Mouse (Mus musculus): Measurements from ENCODE around the gene Cmtm6. TPM values are rescaled to one million over a fixed set of nuclear protein-coding genes. Genes with fewer than 3 reads are reported as not detected.
"Not testable (repeated sequence)": the region's sequence is repeated elsewhere in the genome, so short reads cannot be mapped to it uniquely, and the experiment has no call there.

Cmtm6 gene
- polyA plus RNA-seq, 1 experiment from 2014 or later, result 71.8 TPM

DNA sequence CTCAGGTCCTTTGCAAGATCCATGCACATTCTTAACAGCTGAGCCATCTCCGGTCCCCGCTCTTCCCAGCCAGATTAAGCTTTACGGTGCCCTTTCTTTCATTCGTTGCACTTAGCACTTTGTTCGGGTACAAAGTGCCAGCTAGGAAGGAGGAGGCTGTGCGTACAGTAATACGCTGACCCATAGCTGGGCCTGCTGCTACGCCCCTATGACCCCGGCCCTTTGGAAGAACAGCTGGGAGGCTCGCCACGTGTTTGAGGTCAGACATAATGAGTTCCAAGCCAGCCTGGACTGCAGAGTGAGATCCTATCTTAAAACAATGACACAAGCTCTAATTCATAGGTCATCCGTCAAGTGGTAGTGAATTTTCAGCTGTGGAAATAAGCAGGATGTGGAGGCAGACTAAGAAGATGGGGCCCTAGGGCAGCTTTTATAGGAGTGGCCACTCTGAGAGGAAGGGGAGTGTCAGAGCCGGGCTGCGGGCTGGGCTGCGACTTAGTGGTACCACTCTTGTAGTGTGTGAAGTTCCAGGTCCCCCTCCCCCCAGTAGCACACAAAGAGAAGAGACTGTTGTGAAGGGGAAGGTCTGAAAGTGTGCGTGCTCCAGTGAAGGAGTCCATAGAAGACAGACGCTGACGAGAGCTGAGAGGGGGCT is 14.1 kb upstream of the Cmtm6 start:
- Histone ChIP-seq H3K4me3 (replicated peaks; ENCODE audit: low read length) (no peak overlapping the region), H3K9ac (ENCODE audit: low read length) (no peak overlapping the region), H3K4me1 (ENCODE audit: control insufficient read depth, insufficient read depth, low read length) (no peaks in the 10 kb centered on the region), H3K27me3 (ENCODE audit: control insufficient read depth, insufficient read depth, low read length) (no peaks in the 10 kb centered on the region), H3K4me2 (ENCODE audit: low read depth, low read length) (no peak overlapping the region), H3K36me3 (ENCODE audit: control insufficient read depth, insufficient read depth, low read length) (peaks cover 27% of the 10 kb centered on the region; the same call in 1 of the 2 replicates), H3K27ac (ENCODE audit: low read length) (no peak overlapping the region), H3K9me3 (replicated peaks; ENCODE audit: control insufficient read depth, low read length) (no peaks in the 10 kb centered on the region)
- WGBS, result 57% methylated on average over 18 of the region's 18 CpGs
- ATAC-seq (ENCODE audit: insufficient read depth, low FRiP score), result peak; percentile 25

DNA sequence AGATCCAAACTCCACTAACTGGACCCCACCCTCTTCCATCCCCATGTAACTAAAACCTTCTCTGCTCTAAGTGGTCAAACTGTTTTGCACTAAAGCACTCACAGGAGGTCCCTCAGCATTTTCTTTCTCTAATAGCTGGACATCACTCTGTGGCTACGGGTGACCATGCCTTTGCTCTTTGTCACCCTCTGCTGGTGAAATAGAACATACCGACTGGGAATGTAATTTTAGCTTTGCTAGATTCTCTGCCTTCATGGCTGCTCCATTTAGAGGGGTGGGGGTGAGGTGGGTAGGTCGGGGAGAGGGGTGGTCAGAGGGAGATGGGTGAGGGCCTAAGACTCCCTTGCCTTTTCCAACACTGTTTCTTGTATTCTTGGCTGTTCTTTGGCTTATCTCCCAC is 3.6 kb upstream of the Cmtm6 start:
- H3K4me1 ChIP-seq (ENCODE audit: control insufficient read depth, insufficient read depth, low read length), result peaks cover 8% of the 10 kb centered on the region
- 4% methylated on average over 3 of the region's 3 CpGs for WGBS
- H3K4me2 ChIP-seq (ENCODE audit: low read depth, low read length), result no peak overlapping the region
- ATAC-seq (ENCODE audit: insufficient read depth, low FRiP score), result no peak
- no peak overlapping the region for H3K4me3 ChIP-seq (replicated peaks; ENCODE audit: low read length)
- H3K27me3 ChIP-seq (ENCODE audit: control insufficient read depth, insufficient read depth, low read length), result no peaks in the 10 kb centered on the region
- H3K9me3 ChIP-seq (replicated peaks; ENCODE audit: control insufficient read depth, low read length), result no peaks in the 10 kb centered on the region
- H3K27ac ChIP-seq (ENCODE audit: low read length), result no peak overlapping the region
- H3K36me3 ChIP-seq (ENCODE audit: control insufficient read depth, insufficient read depth, low read length), result peaks cover 13% of the 10 kb centered on the region; the same call in 1 of the 2 replicates
- no peak overlapping the region for H3K9ac ChIP-seq (ENCODE audit: low read length)

DNA sequence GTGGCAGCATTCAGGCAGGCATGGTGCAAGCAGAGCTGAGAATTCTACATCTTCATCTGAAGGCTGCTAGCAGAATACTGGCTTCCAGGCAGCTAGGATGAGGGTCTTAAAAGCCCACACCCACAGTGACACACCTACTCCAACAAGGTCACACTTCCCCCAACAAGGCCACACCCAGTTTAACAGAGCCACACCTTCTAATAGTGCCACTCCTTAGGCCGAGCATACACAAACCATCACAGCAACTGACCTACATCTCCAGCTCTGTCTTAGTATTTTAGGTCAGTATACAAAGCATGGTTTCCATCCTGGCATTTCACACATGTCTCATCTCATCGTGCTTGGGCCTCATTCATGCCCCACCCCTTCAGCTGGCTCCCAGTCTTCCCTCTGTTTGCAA is 2.5 kb upstream of the Cmtm6 start:
- H3K4me3 ChIP-seq (replicated peaks; ENCODE audit: low read length); H3K9me3 ChIP-seq (replicated peaks; ENCODE audit: control insufficient read depth, low read length); H3K27ac ChIP-seq (ENCODE audit: low read length); H3K9ac ChIP-seq (ENCODE audit: low read length); ATAC-seq (ENCODE audit: insufficient read depth, low FRiP score); H3K4me2 ChIP-seq (ENCODE audit: low read depth, low read length); H3K27me3 ChIP-seq (ENCODE audit: control insufficient read depth, insufficient read depth, low read length); H3K36me3 ChIP-seq (ENCODE audit: control insufficient read depth, insufficient read depth, low read length): not testable (repeated sequence)
- H3K4me1 ChIP-seq (ENCODE audit: control insufficient read depth, insufficient read depth, low read length), result peaks cover 18% of the 10 kb centered on the region
- 26% methylated on average over 2 of the region's 2 CpGs for WGBS

DNA sequence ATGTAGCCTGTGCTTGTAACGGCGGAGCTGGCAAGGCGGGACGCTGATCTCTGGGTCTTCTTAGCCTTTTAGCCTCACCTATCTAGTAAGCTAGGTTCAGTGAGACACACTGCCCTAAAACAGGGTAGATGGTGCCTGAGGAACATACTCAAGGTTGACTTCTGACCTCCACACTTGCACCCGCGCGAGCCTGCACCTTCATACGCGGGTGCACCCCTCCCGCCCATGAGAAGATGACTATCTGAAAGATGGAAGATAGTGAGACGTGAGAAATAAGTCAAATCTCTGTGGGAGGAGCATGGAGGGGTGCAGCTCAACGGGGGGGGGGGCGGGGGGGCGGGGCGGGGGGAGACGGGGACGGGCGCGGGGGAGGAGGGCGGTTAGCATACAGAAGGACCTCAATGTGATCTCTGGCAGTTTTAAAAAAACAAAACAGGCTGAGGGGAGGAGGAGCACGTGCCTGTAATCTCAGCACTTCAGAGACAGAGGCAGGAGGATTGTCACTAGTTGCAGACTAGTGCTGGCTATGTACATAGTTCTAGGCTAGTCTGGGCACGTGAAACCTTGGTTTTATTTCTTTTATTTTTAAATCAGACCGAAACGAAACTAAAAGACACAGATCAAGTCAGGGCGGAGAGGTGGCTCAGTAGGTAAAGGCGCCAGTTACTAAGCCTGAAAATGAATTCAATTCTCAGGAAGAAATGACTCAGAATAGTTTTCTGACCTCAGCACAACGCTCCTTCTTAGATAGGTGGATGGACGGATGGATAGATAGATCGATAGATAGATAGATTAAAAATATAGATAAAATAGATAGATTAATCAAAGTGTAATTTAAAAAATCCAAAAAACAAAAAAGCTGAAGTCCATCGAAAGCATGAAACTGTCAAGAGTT is 758 bp upstream of the Cmtm6 start:
- peak overlapping the region; percentile 39; the same call in 1 of the 2 replicates for H3K27ac ChIP-seq (ENCODE audit: low read length)
- no peaks in the 10 kb centered on the region for H3K27me3 ChIP-seq (ENCODE audit: control insufficient read depth, insufficient read depth, low read length)
- 26% methylated on average over 28 of the region's 30 CpGs for WGBS

DNA sequence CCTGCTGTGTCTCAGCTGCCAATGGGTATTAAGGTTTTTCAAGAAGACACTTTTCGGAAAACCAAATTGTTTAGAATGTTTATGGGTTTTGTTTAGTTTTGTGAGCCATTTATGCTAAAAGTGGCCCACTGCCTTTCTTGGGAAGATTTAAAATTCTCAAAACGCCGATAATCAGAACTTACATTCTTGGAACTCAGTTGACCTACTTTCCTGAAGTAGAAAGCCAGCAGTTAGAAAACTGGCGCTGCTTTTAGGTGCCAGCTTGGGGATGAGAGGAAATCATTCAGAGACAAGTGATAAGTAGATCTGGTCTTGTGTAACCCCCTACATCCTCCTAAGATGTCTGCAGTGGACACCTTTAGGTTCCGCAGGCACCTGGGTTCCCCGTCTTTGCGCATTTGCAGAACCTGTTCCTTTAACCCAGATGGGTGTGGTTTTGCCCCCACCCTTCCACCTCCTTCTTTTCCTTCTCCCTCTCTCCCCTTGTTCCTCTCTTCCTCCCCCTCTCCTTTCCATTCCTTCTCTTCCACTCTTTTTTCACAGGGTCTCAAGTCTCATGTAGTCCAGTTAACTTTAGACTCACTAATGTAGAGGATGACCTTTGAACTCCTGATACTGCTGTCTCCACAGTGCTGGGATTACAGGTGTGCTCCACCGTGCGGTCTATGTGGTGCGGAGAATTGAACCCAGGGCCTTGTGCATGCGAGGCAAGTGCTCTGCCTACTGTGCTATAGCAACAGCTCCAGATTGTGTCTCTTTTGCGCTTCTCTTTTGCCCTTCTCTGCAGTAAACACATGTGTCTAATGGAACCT is 1.2 kb downstream of the Cmtm6 start:
- H3K27ac ChIP-seq (ENCODE audit: low read length), result peak overlapping the region; percentile 96
- ATAC-seq (ENCODE audit: insufficient read depth, low FRiP score), result no peak
- no peaks in the 10 kb centered on the region for H3K9me3 ChIP-seq (replicated peaks; ENCODE audit: control insufficient read depth, low read length)
- no peaks in the 10 kb centered on the region for H3K36me3 ChIP-seq (ENCODE audit: control insufficient read depth, insufficient read depth, low read length)
- H3K4me3 ChIP-seq (replicated peaks; ENCODE audit: low read length), result peak overlapping the region; percentile 84
- peak overlapping the region; percentile 84 for H3K4me2 ChIP-seq (ENCODE audit: low read depth, low read length)
- WGBS, result 52% methylated on average over 12 of the region's 12 CpGs
- peak overlapping the region; percentile 93 for H3K9ac ChIP-seq (ENCODE audit: low read length)
- H3K27me3 ChIP-seq (ENCODE audit: control insufficient read depth, insufficient read depth, low read length), result no peaks in the 10 kb centered on the region
- peaks cover 32% of the 10 kb centered on the region for H3K4me1 ChIP-seq (ENCODE audit: control insufficient read depth, insufficient read depth, low read length)

More for the DNA sequence above, 758 bp upstream of the Cmtm6 start:
- ATAC-seq (ENCODE audit: insufficient read depth, low FRiP score), result no peak
- H3K9me3 ChIP-seq (replicated peaks; ENCODE audit: control insufficient read depth, low read length), result no peaks in the 10 kb centered on the region
- peak overlapping the region; percentile 84 for H3K4me2 ChIP-seq (ENCODE audit: low read depth, low read length)
- H3K36me3 ChIP-seq (ENCODE audit: control insufficient read depth, insufficient read depth, low read length), result peaks cover 2% of the 10 kb centered on the region; the same call in 1 of the 2 replicates
- H3K9ac ChIP-seq (ENCODE audit: low read length), result peak overlapping the region; percentile 24; the same call in 1 of the 2 replicates
- H3K4me1 ChIP-seq (ENCODE audit: control insufficient read depth, insufficient read depth, low read length), result peaks cover 22% of the 10 kb centered on the region
- peak overlapping the region; percentile 84 for H3K4me3 ChIP-seq (replicated peaks; ENCODE audit: low read length)

DNA sequence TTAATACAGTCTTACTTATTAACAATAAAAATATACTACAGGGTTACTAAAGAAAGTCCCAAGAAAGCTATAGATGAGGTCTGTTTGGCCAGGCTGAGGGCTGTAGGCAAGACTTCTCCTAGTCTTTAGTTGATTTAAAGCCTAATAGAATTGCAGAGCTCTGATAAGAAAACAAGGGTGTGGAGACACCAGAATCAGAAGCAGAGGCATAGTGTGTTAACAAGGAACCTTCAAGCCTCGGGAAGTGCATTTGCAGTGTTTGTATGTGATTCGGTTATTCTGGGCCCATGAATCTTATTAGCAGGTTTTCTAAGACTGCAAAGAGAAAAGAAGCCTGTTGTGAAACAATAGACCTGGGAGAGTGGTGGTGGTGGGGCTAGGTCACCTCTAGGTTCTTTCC is 2.3 kb downstream of the Cmtm6 start:
- H3K27me3 ChIP-seq (ENCODE audit: control insufficient read depth, insufficient read depth, low read length), result no peaks in the 10 kb centered on the region
- H3K27ac ChIP-seq (ENCODE audit: low read length), result no peak overlapping the region
- no peak overlapping the region for H3K4me3 ChIP-seq (replicated peaks; ENCODE audit: low read length)
- H3K4me2 ChIP-seq (ENCODE audit: low read depth, low read length), result peak overlapping the region; percentile 84; the same call in 1 of the 2 replicates
- H3K9me3 ChIP-seq (replicated peaks; ENCODE audit: control insufficient read depth, low read length), result no peaks in the 10 kb centered on the region
- peaks cover 32% of the 10 kb centered on the region for H3K4me1 ChIP-seq (ENCODE audit: control insufficient read depth, insufficient read depth, low read length)
- WGBS, result 51% methylated on average over 2 of the region's 2 CpGs
- no peak overlapping the region for H3K9ac ChIP-seq (ENCODE audit: low read length)
- ATAC-seq (ENCODE audit: insufficient read depth, low FRiP score), result no peak
- H3K36me3 ChIP-seq (ENCODE audit: control insufficient read depth, insufficient read depth, low read length), result no peaks in the 10 kb centered on the region

DNA sequence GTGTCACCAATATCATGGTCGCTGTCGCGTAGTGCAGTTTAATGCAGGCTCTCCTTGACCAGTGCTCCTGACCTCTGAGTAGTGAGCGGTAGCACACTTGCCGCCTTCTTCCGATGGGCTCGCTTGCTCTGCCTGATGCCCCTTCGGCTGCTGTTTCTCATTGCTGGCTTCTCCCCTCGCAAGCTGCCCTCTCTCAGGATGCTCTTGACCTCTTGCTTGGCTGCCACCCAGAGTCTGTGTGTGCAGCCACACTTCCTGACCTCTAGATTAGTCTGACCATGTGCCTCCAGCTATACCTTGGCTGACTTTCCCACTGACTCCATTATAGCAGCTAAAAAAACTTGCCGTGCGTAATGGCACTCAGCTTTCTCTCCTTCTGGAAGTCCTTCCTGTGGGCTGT is 5.5 kb downstream of the Cmtm6 start:
- H3K27me3 ChIP-seq (ENCODE audit: control insufficient read depth, insufficient read depth, low read length), result no peaks in the 10 kb centered on the region
- H3K9ac ChIP-seq (ENCODE audit: low read length), result no peak overlapping the region
- WGBS, result 63% methylated on average over 11 of the region's 11 CpGs
- peak overlapping the region; percentile 59 for H3K27ac ChIP-seq (ENCODE audit: low read length)
- peaks cover 30% of the 10 kb centered on the region for H3K4me1 ChIP-seq (ENCODE audit: control insufficient read depth, insufficient read depth, low read length)
- no peaks in the 10 kb centered on the region for H3K36me3 ChIP-seq (ENCODE audit: control insufficient read depth, insufficient read depth, low read length)
- ATAC-seq (ENCODE audit: insufficient read depth, low FRiP score), result peak; percentile 32; the same call in 1 of the 2 replicates
- no peak overlapping the region for H3K4me2 ChIP-seq (ENCODE audit: low read depth, low read length)
- no peak overlapping the region for H3K4me3 ChIP-seq (replicated peaks; ENCODE audit: low read length)
- H3K9me3 ChIP-seq (replicated peaks; ENCODE audit: control insufficient read depth, low read length), result no peaks in the 10 kb centered on the region

DNA sequence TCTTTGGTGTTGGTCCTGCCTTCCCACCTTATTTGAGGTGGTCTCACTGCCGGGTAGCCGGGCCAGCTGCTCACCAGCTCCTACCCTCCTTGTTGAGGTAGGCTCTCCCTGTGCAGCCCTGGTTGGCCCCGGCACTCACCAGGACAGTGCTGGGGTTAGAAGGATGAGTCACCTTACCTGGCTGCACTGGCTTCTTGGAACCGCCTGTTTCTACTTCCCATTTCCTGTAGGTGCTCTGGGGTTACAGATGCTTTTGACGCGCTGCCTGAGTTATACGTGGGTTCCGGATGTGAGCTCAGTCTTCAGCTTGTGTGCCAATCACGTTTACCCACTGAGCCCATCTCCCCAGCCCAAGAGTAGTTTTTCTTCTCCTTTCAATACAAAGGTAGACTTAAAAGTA is 9.4 kb downstream of the Cmtm6 start:
- Histone ChIP-seq H3K9me3 (replicated peaks; ENCODE audit: control insufficient read depth, low read length) (no peaks in the 10 kb centered on the region), H3K36me3 (ENCODE audit: control insufficient read depth, insufficient read depth, low read length) (no peaks in the 10 kb centered on the region), H3K27me3 (ENCODE audit: control insufficient read depth, insufficient read depth, low read length) (no peaks in the 10 kb centered on the region), H3K9ac (ENCODE audit: low read length) (no peak overlapping the region), H3K4me2 (ENCODE audit: low read depth, low read length) (no peak overlapping the region), H3K4me1 (ENCODE audit: control insufficient read depth, insufficient read depth, low read length) (peaks cover 15% of the 10 kb centered on the region), H3K4me3 (replicated peaks; ENCODE audit: low read length) (no peak overlapping the region), H3K27ac (ENCODE audit: low read length) (no peak overlapping the region; the same call in 1 of the 2 replicates)
- peak; percentile 46; the same call in 1 of the 2 replicates for ATAC-seq (ENCODE audit: insufficient read depth, low FRiP score)
- WGBS, result 77% methylated on average over 9 of the region's 9 CpGs
